Mouse (Mus musculus): ENCODE measurements at regions not wholly inside any gene's neighbourhood (a gene's known extent, or its start where the extent isn't known, plus 50 kb on each side); places are given as distances from the start of the nearest gene placed in this dataset.
A peak's percentile ranks its signal among the peaks of the same experiment; 100 is the strongest.

DNA sequence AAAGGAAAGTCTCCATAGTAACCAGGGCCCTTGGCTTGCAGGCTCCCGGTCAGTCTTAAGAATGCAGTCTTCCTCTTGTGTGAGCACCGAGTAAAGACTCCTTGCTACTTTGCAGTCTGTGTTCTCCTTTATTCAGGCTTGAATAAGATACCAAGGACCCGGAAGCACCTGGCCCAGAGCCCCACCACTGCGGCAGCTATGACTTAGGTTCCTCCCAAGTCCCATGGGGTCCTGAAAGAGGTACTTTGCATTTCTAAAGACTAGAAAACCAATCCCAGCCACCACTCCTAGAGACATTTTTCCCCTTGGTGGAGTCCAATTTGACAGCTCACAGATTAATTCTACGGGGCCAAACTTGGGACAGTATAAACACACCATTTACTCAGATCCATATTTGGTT is 51.7 kb upstream of the Tspan11 start:
- WGBS (ENCODE audit: insufficient replicate concordance) = 62% methylated on average over 5 of the region's 5 CpGs
- H3K4me2 ChIP-seq = no peak overlapping the region
- no peaks in the 10 kb centered on the region for H3K27me3 ChIP-seq
- H3K4me1 ChIP-seq (replicated peaks) = no peaks in the 10 kb centered on the region
- no peaks in the 10 kb centered on the region for H3K9me3 ChIP-seq (replicated peaks)
- no peak overlapping the region for H3K4me3 ChIP-seq (replicated peaks)
- H3K27ac ChIP-seq (replicated peaks) = no peak overlapping the region
- no peak overlapping the region for H3K9ac ChIP-seq
- no peak for ATAC-seq (ENCODE audit: insufficient read depth)
- H3K36me3 ChIP-seq (replicated peaks) = no peaks in the 10 kb centered on the region

- Histone ChIP-seq H3K36me3 (replicated peaks) (no peaks in the 10 kb centered on the region), H3K27ac (replicated peaks) (no peak overlapping the region), H3K4me1 (replicated peaks) (no peaks in the 10 kb centered on the region), H3K4me3 (replicated peaks) (no peak overlapping the region), H3K9ac (no peak overlapping the region), H3K9me3 (replicated peaks) (no peaks in the 10 kb centered on the region), H3K4me2 (no peak overlapping the region), H3K27me3 (no peaks in the 10 kb centered on the region)
- 40% methylated on average over 5 of the region's 5 CpGs for WGBS (ENCODE audit: insufficient replicate concordance)
- ATAC-seq (ENCODE audit: insufficient read depth) = no peak
Measured at GRCm38 (mm10) chr6:127828344-127828743, 59.0 kb upstream of the Tspan11 start.

DNA sequence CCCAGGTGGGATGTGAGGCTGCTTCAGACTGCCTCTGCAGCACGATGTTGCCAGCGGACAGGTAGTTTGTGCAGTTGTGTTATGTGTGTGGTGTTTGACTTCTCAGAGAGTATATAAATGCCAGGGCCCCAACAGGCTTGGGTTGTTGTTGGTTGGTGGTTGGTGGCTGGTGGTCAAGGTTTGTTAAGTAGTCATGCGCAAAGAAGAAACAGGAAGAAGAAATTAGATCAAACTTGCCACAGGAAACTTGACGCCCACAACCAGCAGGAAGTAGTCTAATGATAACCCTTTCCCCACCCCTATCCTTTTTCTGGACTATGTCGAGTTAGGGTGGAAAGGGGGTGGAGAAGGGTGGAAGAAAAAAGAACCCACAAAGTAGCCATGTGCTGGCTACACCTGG is 56.2 kb upstream of the Prmt8 start:
- no peak for ATAC-seq (ENCODE audit: insufficient read depth)

GRCm38 (mm10) chr6:127823718-127824117 is 54.4 kb upstream of the Prmt8 start:
- Histone ChIP-seq H3K9ac (no peak overlapping the region), H3K4me3 (replicated peaks) (no peak overlapping the region), H3K27ac (replicated peaks) (no peak overlapping the region), H3K9me3 (replicated peaks) (no peaks in the 10 kb centered on the region), H3K4me2 (no peak overlapping the region), H3K36me3 (replicated peaks) (no peaks in the 10 kb centered on the region), H3K27me3 (no peaks in the 10 kb centered on the region), H3K4me1 (replicated peaks) (no peaks in the 10 kb centered on the region)
- ATAC-seq (ENCODE audit: insufficient read depth) = peak; percentile 65
- WGBS (ENCODE audit: insufficient replicate concordance) = 53% methylated on average over 1 of the region's 1 CpGs

More for the DNA sequence above, 56.2 kb upstream of the Prmt8 start:
- H3K36me3 ChIP-seq (replicated peaks) = no peaks in the 10 kb centered on the region
- H3K9ac ChIP-seq = no peak overlapping the region
- H3K27ac ChIP-seq (replicated peaks) = no peak overlapping the region
- WGBS (ENCODE audit: insufficient replicate concordance) = 34% methylated on average over 5 of the region's 5 CpGs
- H3K4me1 ChIP-seq (replicated peaks) = no peaks in the 10 kb centered on the region
- H3K27me3 ChIP-seq = no peaks in the 10 kb centered on the region
- H3K4me3 ChIP-seq (replicated peaks) = no peak overlapping the region
- H3K9me3 ChIP-seq (replicated peaks) = no peaks in the 10 kb centered on the region
- H3K4me2 ChIP-seq = no peak overlapping the region

GRCm38 (mm10) chr6:127820523-127820922 is 51.3 kb upstream of the Prmt8 start:
- H3K4me3 ChIP-seq (replicated peaks) = no peak overlapping the region
- H3K36me3 ChIP-seq (replicated peaks) = no peaks in the 10 kb centered on the region
- no peak overlapping the region for H3K27ac ChIP-seq (replicated peaks)
- H3K4me1 ChIP-seq (replicated peaks) = no peaks in the 10 kb centered on the region
- no peaks in the 10 kb centered on the region for H3K27me3 ChIP-seq
- no peaks in the 10 kb centered on the region for H3K9me3 ChIP-seq (replicated peaks)
- WGBS (ENCODE audit: insufficient replicate concordance) = 36% methylated on average over 1 of the region's 1 CpGs
- no peak for ATAC-seq (ENCODE audit: insufficient read depth)
- no peak overlapping the region for H3K9ac ChIP-seq
- no peak overlapping the region for H3K4me2 ChIP-seq
